Mouse (Mus musculus): Measurements from ENCODE around the gene Fbrsl1.
A peak's percentile ranks its signal among the peaks of the same experiment; 100 is the strongest.

Gene Fbrsl1

DNA sequence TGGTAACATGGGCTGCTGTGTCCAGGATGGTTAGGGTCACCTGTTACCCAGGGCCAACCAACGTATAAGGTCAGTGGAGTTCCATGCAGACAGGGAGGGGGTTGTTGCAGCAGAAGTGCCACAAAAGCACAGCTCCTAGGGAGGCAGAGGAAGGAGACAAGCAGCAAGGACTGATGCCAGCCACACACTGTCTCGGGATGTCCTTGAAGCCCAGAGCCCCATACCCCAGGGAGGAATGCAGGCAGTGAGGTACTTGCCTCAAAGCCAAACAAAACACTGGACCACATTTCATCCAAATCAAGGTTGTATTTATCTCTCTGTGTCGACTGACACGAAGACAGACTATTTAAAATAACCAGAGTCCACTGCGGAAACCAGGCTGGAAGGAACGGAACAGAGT, 86.8 kb downstream of the Fbrsl1 start:
- DNase-seq (ENCODE audit: low spot score), result no peak

DNA sequence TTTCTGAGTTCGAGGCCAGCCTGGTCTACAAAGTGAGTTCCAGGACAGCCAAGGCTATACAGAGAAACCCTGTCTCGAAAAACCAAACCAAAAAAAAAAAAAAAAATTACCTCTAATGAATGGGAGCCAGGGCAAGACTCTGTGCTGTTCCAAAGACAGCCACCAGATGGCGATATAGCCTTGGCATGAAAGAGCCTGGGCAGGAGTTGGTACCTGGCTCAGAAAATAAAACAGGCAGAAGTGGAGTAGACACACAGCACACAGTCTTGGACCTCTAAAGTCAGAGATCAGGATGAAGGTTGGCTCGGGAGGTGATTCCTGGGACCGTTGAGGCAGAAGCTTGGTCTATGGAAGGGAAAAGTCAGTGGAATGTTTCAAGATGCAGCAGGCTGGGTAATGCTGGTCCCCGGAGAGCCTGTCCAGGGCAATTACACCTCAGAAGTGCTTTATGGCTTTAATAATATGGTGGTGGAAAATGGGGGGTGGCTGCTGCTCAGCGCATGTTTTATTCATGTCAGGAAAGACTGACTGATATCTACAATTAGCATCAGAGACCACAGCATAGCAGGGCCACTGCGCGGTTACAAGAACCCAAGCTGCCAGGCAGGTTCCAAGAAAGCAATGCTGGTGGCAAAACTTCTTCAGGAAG, 90.6 kb downstream of the Fbrsl1 start:
- peak; percentile 92 for DNase-seq (ENCODE audit: low spot score)

DNA sequence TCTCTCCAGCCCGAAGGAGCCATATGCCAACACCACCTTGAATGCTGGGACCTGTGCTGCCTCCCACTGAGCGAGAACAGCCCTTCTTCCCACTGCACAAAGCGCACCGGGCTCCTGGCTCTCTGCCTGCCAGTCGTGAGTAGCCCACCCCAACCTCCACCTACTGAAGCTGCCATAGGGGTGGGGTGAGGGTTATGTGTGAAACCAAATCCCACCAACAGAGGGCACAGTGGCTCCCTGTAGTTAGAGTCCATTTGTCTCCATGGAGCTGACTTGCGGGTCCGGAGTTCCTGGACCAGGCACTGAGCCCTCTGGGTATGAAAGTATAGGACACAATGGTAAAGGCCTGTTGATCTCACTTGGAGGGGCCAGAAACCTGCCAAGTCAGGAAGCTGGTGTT, 93.6 kb downstream of the Fbrsl1 start:
- DNase-seq (ENCODE audit: low spot score), result peak; percentile 73

DNA sequence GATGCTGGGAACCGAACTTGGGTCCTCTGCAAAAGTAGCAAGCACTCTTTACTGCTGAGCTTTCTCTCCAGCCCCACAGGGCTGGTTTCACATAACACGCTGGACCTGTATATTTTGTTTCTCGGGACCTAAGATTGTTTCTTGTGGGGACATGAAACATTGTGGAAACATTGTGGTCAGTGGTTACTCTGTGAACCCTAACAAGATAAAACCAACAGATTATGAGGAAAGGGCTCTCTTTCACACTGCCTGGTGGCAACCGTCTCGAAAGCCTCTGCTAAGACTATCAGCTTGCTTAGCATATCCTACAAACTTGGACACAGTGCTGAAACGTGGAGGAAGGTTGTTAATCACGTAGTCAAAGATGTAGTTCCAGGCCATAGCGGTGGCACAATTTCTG, 101.3 kb downstream of the Fbrsl1 start:
- DNase-seq (ENCODE audit: low spot score), result no peak

DNA sequence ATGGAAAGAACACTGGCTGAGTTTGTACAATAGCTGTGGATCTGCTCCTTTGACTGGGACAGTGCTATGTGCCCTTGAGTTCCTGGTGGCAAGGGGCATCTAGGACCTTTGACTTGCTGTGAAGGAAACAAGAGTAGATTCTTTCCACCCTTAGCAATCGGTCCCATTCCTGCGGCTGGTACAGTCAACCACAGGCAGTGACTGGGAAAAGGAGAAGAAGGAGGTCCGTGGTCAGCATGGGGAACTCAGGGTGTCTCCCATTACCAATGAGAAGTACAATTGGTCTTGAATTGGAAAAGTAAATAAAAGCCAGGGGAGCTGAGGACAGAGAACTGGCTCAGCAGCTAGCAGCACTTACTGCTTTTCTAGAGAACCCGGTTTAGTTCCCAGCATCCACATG, 102.8 kb downstream of the Fbrsl1 start:
- no peak for DNase-seq (ENCODE audit: low spot score)

DNA sequence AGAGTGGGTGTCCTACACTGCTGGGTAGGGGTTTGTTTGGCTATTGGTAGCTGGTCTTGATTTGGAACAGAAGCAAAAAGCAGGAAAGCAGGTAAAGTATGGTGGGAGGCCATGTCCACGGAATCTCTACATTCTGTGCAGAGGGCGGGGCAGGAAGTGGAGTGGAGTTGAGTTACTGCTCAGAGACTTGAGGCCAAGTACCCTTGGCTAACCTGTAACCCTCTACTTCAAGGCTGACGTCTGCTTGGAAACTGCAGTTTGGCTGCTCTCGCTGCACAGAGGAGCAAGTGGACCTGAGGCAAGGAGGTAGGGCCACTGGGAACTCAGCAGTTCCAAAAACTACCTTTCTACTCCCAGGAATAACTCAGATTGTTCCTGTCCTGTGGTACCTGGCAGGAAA, 103.8 kb downstream of the Fbrsl1 start, which contains the start of gene Lrcol1:
Lrcol1 (plus strand) TSS at position 207 of the 400 bp plus-strand sequence.
- no peak for DNase-seq (ENCODE audit: low spot score)

DNA sequence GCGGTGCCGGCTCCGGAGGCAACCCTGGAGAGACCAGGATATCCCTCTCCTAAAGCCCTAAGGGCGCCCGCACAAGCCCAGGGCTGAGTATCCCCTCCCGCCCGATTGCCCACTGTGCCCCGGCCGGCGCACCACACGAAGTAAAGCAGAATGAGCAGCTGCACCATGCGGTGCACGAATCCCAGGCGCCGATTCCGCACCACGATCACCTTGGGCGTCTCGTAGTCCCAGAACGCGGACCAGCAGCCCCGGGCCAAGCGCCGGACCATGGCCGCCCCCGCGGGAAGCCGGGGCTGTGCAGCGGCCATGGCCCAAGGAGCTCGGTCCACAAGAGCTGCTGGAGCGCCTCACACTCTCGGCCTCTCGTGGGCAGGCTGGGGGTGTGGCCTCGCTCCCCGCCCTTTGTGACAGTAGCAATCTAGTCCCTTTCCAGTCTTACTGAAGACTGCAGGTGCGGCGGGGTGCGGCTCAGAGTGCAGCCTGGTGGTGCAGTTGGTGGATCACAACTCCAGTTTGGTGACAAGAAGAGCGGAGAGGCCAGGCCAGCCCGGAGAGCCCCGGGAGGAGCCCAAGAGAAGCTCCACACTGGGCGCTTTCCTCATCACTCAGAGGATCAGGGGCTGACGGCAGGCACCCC, 105.5 kb downstream of the Fbrsl1 start, which contains the start of gene P2rx2:
P2rx2 (minus strand) TSS at position 565 of the 637 bp plus-strand sequence.
- peak; percentile 78 for DNase-seq (ENCODE audit: low spot score)

DNA sequence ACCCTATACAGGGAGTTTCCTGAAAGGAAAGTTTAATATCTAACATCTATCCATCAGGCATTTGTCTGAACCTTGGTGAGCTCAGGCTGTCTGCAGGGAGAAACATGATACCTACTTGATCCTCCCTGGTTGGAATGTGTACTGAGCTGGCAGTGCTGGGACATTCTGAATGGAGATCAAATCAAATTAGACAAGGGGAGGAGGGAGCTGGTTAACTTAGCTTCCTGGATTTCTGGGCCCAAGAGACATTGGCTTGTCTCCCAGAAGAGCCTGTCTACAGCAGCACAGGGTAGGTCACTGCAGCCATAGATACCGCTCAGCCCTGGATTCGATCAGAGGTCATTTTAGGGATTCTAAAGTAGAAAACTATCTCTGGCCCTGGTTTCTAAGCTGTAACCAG, 109.5 kb downstream of the Fbrsl1 start:
- no peak for DNase-seq (ENCODE audit: low spot score)

DNA sequence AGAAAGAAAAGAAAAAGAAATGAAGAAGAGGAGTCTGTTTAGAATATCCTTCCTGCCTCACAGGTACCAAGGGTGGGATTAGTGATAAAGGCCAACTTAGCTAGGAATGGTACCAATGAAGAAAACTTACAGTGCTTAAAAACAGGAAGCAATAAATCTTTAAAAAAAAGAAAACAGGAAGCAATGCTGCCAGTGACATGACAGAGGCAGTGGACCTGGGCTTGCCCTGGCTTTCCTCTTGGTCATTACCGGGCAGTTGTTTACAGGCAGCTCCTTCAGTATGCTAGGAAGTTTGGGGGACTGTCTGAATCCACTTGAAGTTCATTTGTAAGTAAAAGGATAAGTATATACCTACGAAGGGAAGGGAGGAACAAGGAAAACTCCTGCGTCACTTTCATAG, 117.8 kb downstream of the Fbrsl1 start:
- no peak for DNase-seq (ENCODE audit: low spot score)

DNA sequence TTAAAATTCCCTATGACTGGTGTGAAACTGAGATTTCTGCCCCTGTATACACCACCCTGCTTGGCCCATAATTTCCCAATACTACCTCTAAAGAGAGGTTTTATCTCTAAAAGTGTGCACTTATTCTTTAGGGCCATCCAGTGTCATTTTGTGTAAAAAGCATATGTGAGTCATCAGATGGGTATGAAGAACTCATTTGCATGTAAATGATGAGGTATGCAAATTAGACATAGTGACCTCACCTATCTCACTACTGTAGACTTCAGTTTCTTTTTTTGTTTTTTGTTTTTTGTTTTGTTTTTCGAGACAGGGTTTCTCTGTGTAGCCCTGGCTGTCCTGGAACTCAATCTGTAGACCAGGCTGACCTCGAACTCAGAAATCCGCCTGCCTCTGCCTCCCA, 135.2 kb downstream of the Fbrsl1 start:
- no peak for DNase-seq (ENCODE audit: low spot score)

All from testis, postnatal 10 days (tissue).